Mouse (Mus musculus): ENCODE data around the gene Tas2r135.

The Tas2r135 gene

GRCm38 (mm10) chr6:42441395-42441794 is 36.2 kb downstream of the Tas2r135 start:
- DNase-seq, result no peak

GRCm38 (mm10) chr6:42444491-42444890 is 39.3 kb downstream of the Tas2r135 start:
- no peak for DNase-seq

- no peak for DNase-seq
Measured at GRCm38 (mm10) chr6:42447381-42447780, 42.1 kb downstream of the Tas2r135 start.

Measured in kidney, postnatal 4 days (tissue).